Mouse (Mus musculus): Measurements from ENCODE around the gene Arhgap28.

DNA sequence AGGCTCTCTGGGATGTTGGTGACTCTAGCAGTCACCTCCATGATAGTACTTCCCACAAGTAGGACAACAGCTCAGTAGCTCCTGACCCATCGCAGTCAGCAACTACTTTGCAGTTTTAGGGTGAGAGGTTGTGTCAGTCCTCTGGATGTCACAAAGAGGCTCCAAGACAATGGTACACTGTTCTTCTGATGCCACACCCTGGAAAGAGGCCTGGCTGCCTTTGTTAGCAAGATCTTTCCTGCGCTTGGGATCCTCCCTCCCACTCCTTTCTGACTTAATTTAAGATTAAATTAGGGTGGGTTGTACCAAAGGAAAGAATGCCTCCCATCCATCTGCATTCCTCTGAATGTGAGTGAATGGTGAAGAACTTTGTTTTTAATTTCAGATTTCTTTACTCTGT is 87.0 kb downstream of the Arhgap28 start:
- TF ChIP-seq CTCF (IDR thresholded peaks at IDR 0.05; ENCODE audit: low read depth): no peak
- no peak for TF ChIP-seq EP300 (IDR thresholded peaks at IDR 0.05; ENCODE audit: low read depth)
